Mouse (Mus musculus) thymus, adult 2 months (tissue): ENCODE data around the gene Nbr1.

Experiments used
- CTCF ChIP-seq: fragments of 200-500 bp; IDR thresholded peaks from 2 replicates; pipeline ENCODE4 v1.5.1; 2012; ENCODE audit warnings: mild to moderate bottlenecking, control low read depth, low read length, moderate library complexity, borderline replicate concordance; ENCODE audit not compliant: control insufficient read depth, poor library complexity, insufficient read depth; ENCODE audit errors: extremely low read depth
- POLR2A ChIP-seq: fragments of 200-500 bp; IDR thresholded peaks from 2 replicates; pipeline ENCODE4 v1.6.1; 2012; ENCODE audit warnings: mild to moderate bottlenecking, low read length, control low read depth, moderate library complexity; ENCODE audit not compliant: control insufficient read depth, poor library complexity, insufficient read depth; ENCODE audit errors: extremely low read depth

DNA sequence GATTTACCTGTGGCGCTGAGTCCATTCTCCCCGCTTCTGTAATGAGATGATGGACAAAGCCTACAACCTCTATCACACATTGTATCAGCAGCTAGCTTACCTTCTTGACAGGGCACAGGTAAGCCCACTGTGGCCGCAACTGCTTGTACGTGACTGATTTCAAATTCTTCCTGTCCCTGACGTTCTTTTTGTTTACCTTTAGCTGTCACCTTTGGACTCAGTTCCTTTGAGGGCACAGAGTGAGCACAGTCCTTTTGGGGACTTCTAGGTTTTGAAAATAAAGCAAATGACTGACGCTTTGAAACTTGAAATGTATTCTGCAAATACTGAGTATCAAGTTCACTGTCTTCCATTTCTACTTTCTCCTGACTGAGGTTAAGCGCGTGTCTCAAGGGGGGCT lies 27.5 kb upstream of the Nbr1 start:
- TF ChIP-seq CTCF (no peak), POLR2A (no peak)
